Mouse (Mus musculus) embryonic fibroblast, embryonic 13.5 days (primary cell): ENCODE data around the gene Mss51.

Source experiments
- CTCF ChIP-seq: IDR thresholded peaks from 2 replicates; pipeline ENCODE4 v1.5.1; 2011; ENCODE audit warnings: mild to moderate bottlenecking, control low read depth, low read length, moderate library complexity, borderline replicate concordance; ENCODE audit not compliant: insufficient read depth
- POLR2A ChIP-seq: IDR thresholded peaks from 2 replicates; pipeline ENCODE4 v1.6.1; 2011; ENCODE audit warnings: low read depth, mild to moderate bottlenecking, control low read depth, low read length, moderate library complexity

GRCm38 (mm10) chr14:20545529-20546331 is 49.0 kb upstream of the Mss51 start:
- TF ChIP-seq CTCF: no peak
- TF ChIP-seq POLR2A: peak; percentile 98
